Mouse (Mus musculus): ENCODE measurements around the gene 0610009B22Rik. TPM values are rescaled to one million over a fixed set of nuclear protein-coding genes. Genes with fewer than 3 reads are reported as not detected.

The 0610009B22Rik gene
- total and polyA plus RNA-seq, 3 experiments = 34.6 to 68.5 (median 41.8) TPM

DNA sequence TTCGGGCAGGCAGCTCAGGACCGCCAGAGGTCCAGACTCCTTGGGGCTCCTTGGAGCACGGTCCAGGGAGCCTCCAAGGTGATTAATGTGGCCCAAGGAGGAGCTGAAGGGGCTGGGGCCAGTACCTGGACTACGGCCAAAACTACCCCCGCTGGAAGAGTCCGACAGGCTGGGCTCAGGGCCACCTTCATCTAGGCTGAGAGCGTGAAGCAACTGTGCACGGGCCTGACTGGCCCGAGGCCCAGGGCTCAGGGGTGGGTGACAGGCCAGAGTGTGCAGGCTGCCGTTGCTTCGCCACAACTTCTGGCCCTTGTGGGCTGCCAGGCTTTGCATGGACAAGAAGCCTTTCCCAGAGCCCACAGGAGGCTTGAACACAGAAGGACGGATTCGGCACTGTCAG lies 43.4 kb downstream of the 0610009B22Rik start:
- Histone ChIP-seq H3K27ac (ENCODE audit: insufficient read depth, low read depth) (peak overlapping the region; percentile 93), H3K9me3 (replicated peaks; ENCODE audit: low read length) (no peaks in the 10 kb centered on the region), H3K79me2 (replicated peaks; ENCODE audit: control insufficient read depth, extremely low read depth, insufficient read depth, poor library complexity, severe bottlenecking) (peaks cover 6% of the 10 kb centered on the region; the same call in 1 of the 2 replicates), H3K27me3 (replicated peaks) (no peaks in the 10 kb centered on the region), H3K9ac (ENCODE audit: insufficient read depth, low read depth) (no peak overlapping the region), H3K4me2 (ENCODE audit: insufficient read depth, low read depth, poor library complexity, severe bottlenecking) (no peak overlapping the region), H3K36me3 (replicated peaks in 1 of 2; ENCODE audit: control insufficient read depth in 1 of 2, insufficient read depth in 1 of 2, low read length in 1 of 2) (peaks cover 15 to 59% of the 10 kb centered on the region in 2 experiments), H3K4me1 (ENCODE audit: control insufficient read depth in 1 of 2, insufficient read depth in 2 of 2) (peaks cover 49 to 92% of the 10 kb centered on the region in 2 experiments), H3K4me3 (replicated peaks in 1 of 3; ENCODE audit: low read depth in 2 of 3, low read length in 2 of 3, poor library complexity in 1 of 3) (no peak overlapping the region)
- dilution Hi-C loops (cut with MboI; ENCODE audit: extremely low pct_ligation_motif_present, extremely low pct_unique_long_range_greater_than_20kb, low sequenced_read_pairs) = no loop called here
- TF ChIP-seq TBP (conservative IDR thresholded peaks at IDR 0.05; ENCODE audit: low read depth, low read length) (no peak), RAD21 (IDR thresholded peaks at IDR 0.05; ENCODE audit: low read depth, low read length) (no peak), CHD2 (IDR thresholded peaks at IDR 0.05; ENCODE audit: low read length) (no peak)
- DNase-seq (ENCODE audit: extremely low read depth) = no peak
- in situ Hi-C loops (cut with MboI; ENCODE audit: low pct_ligation_motif_present, low pct_unique_long_range_greater_than_20kb, low sequenced_read_pairs) = no loop called here

DNA sequence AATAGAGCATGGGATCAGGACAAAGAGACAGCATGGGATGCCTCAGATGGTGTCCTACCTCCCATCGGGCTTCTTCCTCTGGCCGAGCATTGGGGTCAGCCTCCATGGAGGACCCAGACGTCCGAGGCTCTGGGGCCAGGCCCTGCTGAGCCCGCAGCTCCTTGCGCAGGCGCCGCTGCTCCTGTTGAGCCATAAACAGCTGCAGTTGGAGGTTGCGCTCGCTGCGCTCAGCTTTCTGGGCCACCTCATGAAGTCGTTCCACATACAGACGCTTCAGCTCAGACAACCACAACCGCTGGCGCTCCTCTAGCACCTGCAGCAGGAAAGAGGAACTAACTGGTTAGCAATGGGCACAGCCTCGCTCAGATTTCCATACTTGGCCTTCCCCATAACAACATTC lies 44.5 kb downstream of the 0610009B22Rik start:
- Histone ChIP-seq H3K9me3 (replicated peaks; ENCODE audit: low read length) (no peaks in the 10 kb centered on the region), H3K4me3 (replicated peaks in 1 of 3; ENCODE audit: low read depth in 2 of 3, low read length in 2 of 3, poor library complexity in 1 of 3) (peak overlapping the region; percentile 14 to 37 (median 15))
- TF ChIP-seq EP300 (IDR thresholded peaks at IDR 0.05; ENCODE audit: low read length) = peak; percentile 90
- TF ChIP-seq ZKSCAN1 (IDR thresholded peaks at IDR 0.05; ENCODE audit: borderline replicate concordance, low read depth, low read length) = no peak
- peak; percentile 83; the same call in 1 of the 2 replicates for TF ChIP-seq MYC (IDR thresholded peaks at IDR 0.05; ENCODE audit: low read depth, low read length)
- peak; percentile 79 for TF ChIP-seq ETS1 (conservative IDR thresholded peaks at IDR 0.05; ENCODE audit: low read depth, low read length)
- no peak for TF ChIP-seq ELF1 (IDR thresholded peaks at IDR 0.05; ENCODE audit: low read depth, low read length)
- TF ChIP-seq ZC3H11A (IDR thresholded peaks at IDR 0.05; ENCODE audit: low read depth, low read length) = no peak
- TF ChIP-seq POLR2AphosphoS2 (IDR thresholded peaks at IDR 0.05; ENCODE audit: low read depth, low read length) = no peak
- no peak; the same call in 1 of the 2 replicates for TF ChIP-seq RAD21 (IDR thresholded peaks at IDR 0.05; ENCODE audit: low read depth, low read length)
- peak; percentile 95 for TF ChIP-seq NRF1 (IDR thresholded peaks at IDR 0.05; ENCODE audit: low read depth, low read length)
- TF ChIP-seq CHD1 (IDR thresholded peaks at IDR 0.05; ENCODE audit: low read depth, low read length) = 0 out of 2 replicates have a peak, but pooled peaks have one; percentile 85
- TF ChIP-seq NELFE (IDR thresholded peaks at IDR 0.05; ENCODE audit: low read depth, low read length) = peak; percentile 78
- peak; percentile 58 for TF ChIP-seq SIN3A (IDR thresholded peaks at IDR 0.05; ENCODE audit: low read length)
- TF ChIP-seq CTCF (conservative IDR thresholded peaks at IDR 0.05 in 1 of 2, IDR thresholded peaks at IDR 0.05 in 1 of 2; ENCODE audit: low read depth in 2 of 2, low read length in 2 of 2) = no peak
- TF ChIP-seq CHD2 (IDR thresholded peaks at IDR 0.05; ENCODE audit: low read length) = no peak; the same call in 1 of the 2 replicates
- TF ChIP-seq KAT2A (IDR thresholded peaks at IDR 0.05; ENCODE audit: insufficient replicate concordance, low read length) = no peak
- peak; percentile 76 for TF ChIP-seq MEF2A (IDR thresholded peaks at IDR 0.05; ENCODE audit: borderline replicate concordance, low read depth, low read length)
- no peak for TF ChIP-seq SMC3 (IDR thresholded peaks at IDR 0.05; ENCODE audit: low read depth, low read length)
- peak; percentile 97 for TF ChIP-seq TCF12 (IDR thresholded peaks at IDR 0.05; ENCODE audit: low read depth, low read length)
- 0 out of 2 replicates have a peak, but pooled peaks have one; percentile 24 for TF ChIP-seq HCFC1 (IDR thresholded peaks at IDR 0.05; ENCODE audit: low read depth, low read length)
- TF ChIP-seq IRF4 (IDR thresholded peaks at IDR 0.05; ENCODE audit: low read depth, low read length) = peak; percentile 62; the same call in 1 of the 2 replicates
- no peak for TF ChIP-seq ZNF384 (IDR thresholded peaks at IDR 0.05; ENCODE audit: low read depth, low read length)
- no peak for TF ChIP-seq USF1 (IDR thresholded peaks at IDR 0.05; ENCODE audit: low read depth, low read length)
- TF ChIP-seq POLR2A (IDR thresholded peaks at IDR 0.05; ENCODE audit: low read depth, low read length) = peak; percentile 68
- no peak for TF ChIP-seq MAFK (IDR thresholded peaks at IDR 0.05; ENCODE audit: insufficient replicate concordance, low read length)
- TF ChIP-seq MAZ (IDR thresholded peaks at IDR 0.05; ENCODE audit: low read depth, low read length) = peak; percentile 62; the same call in 1 of the 2 replicates
- TF ChIP-seq GABPA (IDR thresholded peaks at IDR 0.05; ENCODE audit: insufficient replicate concordance, low read depth, low read length) = no peak
- TF ChIP-seq TBP (conservative IDR thresholded peaks at IDR 0.05; ENCODE audit: low read depth, low read length) = peak; percentile 90
- peak; percentile 72 for TF ChIP-seq MAX (IDR thresholded peaks at IDR 0.05; ENCODE audit: low read length)
- no peak for TF ChIP-seq JUN (IDR thresholded peaks at IDR 0.05; ENCODE audit: insufficient read depth, low read depth, low read length)
- no peak for TF ChIP-seq E2F4 (IDR thresholded peaks at IDR 0.05; ENCODE audit: insufficient replicate concordance, low read depth, low read length)
- TF ChIP-seq USF2 (conservative IDR thresholded peaks at IDR 0.05; ENCODE audit: low read depth, low read length) = no peak
- TF ChIP-seq JUND (conservative IDR thresholded peaks at IDR 0.05; ENCODE audit: low read depth, low read length) = no peak

More for the DNA sequence above, 44.5 kb downstream of the 0610009B22Rik start:
- H3K79me2 ChIP-seq (replicated peaks; ENCODE audit: control insufficient read depth, extremely low read depth, insufficient read depth, poor library complexity, severe bottlenecking) = 0 out of 2 replicates have a peak, but pooled peaks cover 6% of the 10 kb centered on the region
- peak overlapping the region; percentile 39 for H3K9ac ChIP-seq (ENCODE audit: insufficient read depth, low read depth)
- peak; percentile 99 for DNase-seq (ENCODE audit: extremely low read depth)
- H3K4me1 ChIP-seq (ENCODE audit: control insufficient read depth in 1 of 2, insufficient read depth in 2 of 2) = peaks cover 46 to 98% of the 10 kb centered on the region in 2 experiments
- in situ Hi-C loops (cut with MboI; ENCODE audit: low pct_ligation_motif_present, low pct_unique_long_range_greater_than_20kb, low sequenced_read_pairs) (no loop called here), dilution Hi-C loops (cut with MboI; ENCODE audit: extremely low pct_ligation_motif_present, extremely low pct_unique_long_range_greater_than_20kb, low sequenced_read_pairs) (no loop called here)
- H3K4me2 ChIP-seq (ENCODE audit: insufficient read depth, low read depth, poor library complexity, severe bottlenecking) = peak overlapping the region; percentile 2
- no peaks in the 10 kb centered on the region for H3K27me3 ChIP-seq (replicated peaks)
- H3K36me3 ChIP-seq (replicated peaks in 1 of 2; ENCODE audit: control insufficient read depth in 1 of 2, insufficient read depth in 1 of 2, low read length in 1 of 2) = peaks cover 15 to 61% of the 10 kb centered on the region in 2 experiments
- peak overlapping the region; percentile 93 for H3K27ac ChIP-seq (ENCODE audit: insufficient read depth, low read depth)
